Mouse (Mus musculus) neural tube, embryonic 13.5 days (tissue): ENCODE data around the gene Fgfr2. TPM values are rescaled to one million over a fixed set of nuclear protein-coding genes. Genes with fewer than 3 reads are reported as not detected.

Experiments
- ATAC-seq: fragments of 200-750 bp; cut with Nextera tagmentation; 2 replicates; pipeline ENCODE4 v1.8.0; 2017; ENCODE audit warnings: low read depth, mild to moderate bottlenecking, moderate TSS enrichment, moderate library complexity
- H3K27ac ChIP-seq: fragments of 300-500 bp; sonication (generic); replicated peaks from 2 replicates; pipeline ENCODE4 v1.5.1; 2015; ENCODE audit warnings: moderate library complexity, mild to moderate bottlenecking, inconsistent platforms
- H3K27me3 ChIP-seq: fragments of 300-500 bp; sonication (generic); 2 replicates; pipeline ENCODE4 v1.6.1; 2015; ENCODE audit warnings: mild to moderate bottlenecking, inconsistent platforms
- H3K36me3 ChIP-seq: fragments of 300-500 bp; sonication (generic); 2 replicates; pipeline ENCODE4 v1.6.1; 2015; ENCODE audit warnings: mild to moderate bottlenecking, inconsistent platforms
- H3K4me1 ChIP-seq: fragments of 300-500 bp; sonication (generic); replicated peaks from 2 replicates; pipeline ENCODE4 v1.6.1; 2015; ENCODE audit warnings: inconsistent platforms
- H3K4me2 ChIP-seq: fragments of 300-500 bp; sonication (generic); 2 replicates; pipeline ENCODE4 v1.6.1; 2015; ENCODE audit warnings: inconsistent platforms, mild to moderate bottlenecking, moderate library complexity
- H3K4me3 ChIP-seq: fragments of 300-500 bp; sonication (generic); 2 replicates; pipeline ENCODE4 v1.5.1; 2015; ENCODE audit warnings: mild to moderate bottlenecking, inconsistent platforms
- H3K9ac ChIP-seq: fragments of 300-500 bp; sonication (generic); 2 replicates; pipeline ENCODE4 v1.6.1; 2015; ENCODE audit warnings: moderate library complexity, mild to moderate bottlenecking, inconsistent platforms
- H3K9me3 ChIP-seq: fragments of 300-500 bp; sonication (generic); 2 replicates; pipeline ENCODE4 v1.6.1; 2016; ENCODE audit warnings: inconsistent platforms
- WGBS: fragments of 180-500 bp; shearing (Covaris S2); methylation state at CpG from one replicate; pipeline ENCODE4 v1.1.7; 2015; 5-methylcytosine and 5-hydroxymethylcytosine counted together
- polyA plus RNA-seq: library from polyadenylated mRNA; unstranded; fragments of >200 nt; fragmentation: Nextera tagmentation; extraction: Ambion mirVana; gene quantifications from 2 replicates; pipeline ENCODE4 v1.2.1, GENCODE M21; 2015

The Fgfr2 gene
- polyA plus RNA-seq, 1 experiment from 2014 or later, result 22.9 TPM

DNA sequence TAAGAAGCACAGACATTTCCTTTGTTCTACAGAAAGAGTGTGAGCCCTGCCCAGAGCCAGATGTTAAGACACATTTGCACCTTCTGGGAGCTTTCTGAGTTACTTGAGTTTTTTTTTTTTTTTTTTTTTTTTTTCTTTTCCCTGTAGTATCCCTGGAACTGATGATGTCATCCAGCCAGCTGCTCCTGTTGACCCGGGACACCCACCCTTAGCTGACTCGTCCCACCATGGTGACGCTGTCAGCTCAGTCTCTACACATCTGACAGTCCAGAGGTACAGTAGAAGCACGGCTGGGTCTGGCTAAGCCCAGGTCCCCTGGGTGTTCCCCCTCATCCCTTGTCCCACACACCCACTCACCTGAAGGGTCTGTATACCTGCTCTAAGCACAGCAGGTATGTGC lies 2460.3 kb downstream of the Fgfr2 start:
- 52% methylated on average over 4 of the region's 4 CpGs for WGBS
- peaks cover 5% of the 10 kb centered on the region; the same call in 1 of the 2 replicates for H3K9me3 ChIP-seq
- ATAC-seq, result no peak

DNA sequence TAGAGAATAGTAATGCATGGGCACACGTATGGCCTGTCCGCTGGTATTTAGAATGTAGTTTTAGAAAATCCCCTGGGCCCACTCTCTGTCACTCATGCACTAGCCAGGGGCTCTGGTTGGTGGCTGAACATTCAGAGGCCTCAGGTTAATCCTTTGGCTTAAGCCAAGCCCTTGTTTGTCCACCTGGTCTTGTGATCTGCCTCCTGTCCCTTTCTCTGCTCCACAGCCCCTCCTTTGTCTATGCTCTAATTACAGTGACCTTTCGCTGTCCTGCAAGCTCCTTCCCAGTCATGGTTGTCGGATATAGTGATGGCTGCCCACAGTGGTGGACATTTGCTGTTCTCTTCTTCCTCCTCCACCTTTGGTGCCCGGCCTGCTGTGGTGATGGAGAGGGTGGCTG lies 2460.9 kb downstream of the Fgfr2 start:
- H3K27ac ChIP-seq, result no peak overlapping the region
- 57% methylated on average over 5 of the region's 5 CpGs for WGBS
- H3K9ac ChIP-seq, result no peak overlapping the region

More for the DNA sequence above, 2460.3 kb downstream of the Fgfr2 start:
- H3K36me3 ChIP-seq, result 0 out of 2 replicates have a peak, but pooled peaks cover 5% of the 10 kb centered on the region
- H3K27ac ChIP-seq, result no peak overlapping the region
- no peak overlapping the region for H3K4me3 ChIP-seq
- H3K4me2 ChIP-seq, result no peak overlapping the region
- no peaks in the 10 kb centered on the region for H3K27me3 ChIP-seq
- H3K4me1 ChIP-seq, result peaks cover 10% of the 10 kb centered on the region; the same call in 1 of the 2 replicates
- H3K9ac ChIP-seq, result no peak overlapping the region

DNA sequence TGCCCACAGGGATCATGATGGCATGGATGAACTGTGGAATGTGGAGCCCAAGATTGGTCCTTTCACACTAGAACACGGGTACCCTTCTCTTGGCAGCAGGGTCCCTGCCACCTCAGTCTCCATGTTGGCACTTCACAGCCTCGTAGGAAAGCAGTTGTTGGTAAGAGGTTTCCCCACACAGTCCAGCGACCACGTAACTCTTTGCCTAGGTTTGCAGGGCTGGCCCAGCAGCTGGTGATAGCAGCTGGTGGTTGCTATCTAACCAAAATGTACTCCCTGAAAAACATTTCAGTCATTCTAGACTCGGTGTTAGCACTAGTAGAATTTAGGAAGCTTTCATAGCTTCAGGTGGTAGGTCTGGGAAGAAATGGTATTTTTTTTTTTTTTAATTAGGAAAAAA lies 2464.0 kb downstream of the Fgfr2 start:
- H3K4me1 ChIP-seq, result peaks cover 19% of the 10 kb centered on the region; the same call in 1 of the 2 replicates
- no peak overlapping the region for H3K9ac ChIP-seq
- no peak overlapping the region for H3K4me2 ChIP-seq
- 93% methylated on average over 5 of the region's 5 CpGs for WGBS
- no peaks in the 10 kb centered on the region for H3K27me3 ChIP-seq
- no peak overlapping the region for H3K4me3 ChIP-seq
- H3K9me3 ChIP-seq, result peaks cover 5% of the 10 kb centered on the region; the same call in 1 of the 2 replicates
- H3K27ac ChIP-seq, result no peak overlapping the region
- no peaks in the 10 kb centered on the region for H3K36me3 ChIP-seq
- no peak for ATAC-seq

More for the DNA sequence above, 2460.9 kb downstream of the Fgfr2 start:
- Histone ChIP-seq H3K9me3 (peaks cover 5% of the 10 kb centered on the region; the same call in 1 of the 2 replicates), H3K36me3 (0 out of 2 replicates have a peak, but pooled peaks cover 5% of the 10 kb centered on the region), H3K27me3 (no peaks in the 10 kb centered on the region), H3K4me3 (no peak overlapping the region), H3K4me2 (no peak overlapping the region), H3K4me1 (peaks cover 6% of the 10 kb centered on the region; the same call in 1 of the 2 replicates)
- no peak for ATAC-seq

DNA sequence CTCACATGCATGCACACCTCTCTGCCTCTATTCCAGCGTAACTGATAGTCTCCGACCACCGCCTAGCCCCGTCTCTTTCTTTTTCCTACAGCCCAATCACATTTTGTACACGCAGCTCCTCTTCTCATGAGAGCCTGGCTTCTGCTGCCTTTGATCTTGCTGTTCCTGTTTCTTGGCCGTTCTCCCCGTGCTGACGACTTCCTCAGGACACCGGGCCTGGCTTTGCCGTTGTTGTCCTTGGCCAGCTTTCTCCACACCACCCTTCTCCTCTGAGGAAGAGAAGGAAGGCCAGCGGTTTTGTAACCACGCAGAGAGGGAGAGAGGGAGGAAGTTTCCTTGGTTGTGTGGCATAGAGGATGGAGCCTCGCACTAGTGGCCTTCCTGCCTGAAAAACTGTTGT lies 2465.4 kb downstream of the Fgfr2 start:
- H3K27ac ChIP-seq, result no peak overlapping the region
- H3K27me3 ChIP-seq, result no peaks in the 10 kb centered on the region
- ATAC-seq, result no peak
- WGBS, result 84% methylated on average over 13 of the region's 13 CpGs
- H3K36me3 ChIP-seq, result no peaks in the 10 kb centered on the region
- no peak overlapping the region for H3K9ac ChIP-seq
- no peak overlapping the region for H3K4me3 ChIP-seq
- no peak overlapping the region for H3K4me2 ChIP-seq
- peaks cover 33% of the 10 kb centered on the region for H3K4me1 ChIP-seq
- H3K9me3 ChIP-seq, result no peaks in the 10 kb centered on the region

DNA sequence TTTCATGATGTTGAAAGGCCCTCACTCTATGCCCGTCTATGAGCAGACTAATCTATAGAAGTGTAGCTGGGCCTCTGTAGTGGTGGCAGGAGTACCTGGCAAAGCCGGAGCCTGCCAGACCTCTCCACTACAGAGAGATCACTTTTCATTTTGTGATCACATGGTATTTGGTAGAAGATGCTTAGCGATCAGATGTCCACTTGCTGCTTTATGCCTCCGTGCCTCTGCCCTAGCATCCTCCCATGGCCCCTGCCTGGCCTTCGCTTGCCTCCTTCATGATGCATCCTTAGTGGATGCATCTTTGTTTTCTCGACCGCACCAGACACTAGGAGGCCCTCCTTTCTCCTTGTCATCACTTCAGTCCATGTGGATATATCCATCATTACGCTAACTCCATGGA lies 2466.2 kb downstream of the Fgfr2 start:
- Histone ChIP-seq H3K27me3 (no peaks in the 10 kb centered on the region), H3K36me3 (no peaks in the 10 kb centered on the region), H3K4me3 (no peak overlapping the region), H3K9me3 (no peaks in the 10 kb centered on the region), H3K4me1 (peaks cover 36% of the 10 kb centered on the region), H3K27ac (no peak overlapping the region), H3K4me2 (no peak overlapping the region), H3K9ac (no peak overlapping the region)
- WGBS, result 90% methylated on average over 8 of the region's 8 CpGs
- ATAC-seq, result no peak

DNA sequence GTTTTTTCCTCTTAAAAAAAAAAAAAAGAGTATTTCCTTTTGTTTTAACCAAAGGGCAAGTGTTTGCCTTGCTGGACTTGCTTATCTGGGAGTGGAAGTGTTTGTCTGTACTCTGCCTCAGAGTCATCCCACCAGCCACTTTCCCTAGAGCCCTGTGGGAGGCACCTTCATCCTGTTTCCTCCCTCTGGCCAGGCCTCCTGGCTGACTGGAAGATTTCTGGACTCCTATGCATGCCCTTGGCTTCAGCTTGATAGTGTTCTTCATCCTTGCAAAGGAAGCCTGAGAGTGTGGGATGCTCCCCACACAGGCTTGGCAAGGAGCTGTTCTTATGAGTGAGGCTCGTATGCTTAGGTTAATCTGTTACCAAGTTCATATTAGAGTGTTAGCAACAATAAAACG lies 2468.6 kb downstream of the Fgfr2 start:
- no peak overlapping the region for H3K9ac ChIP-seq
- 83% methylated on average over 2 of the region's 2 CpGs for WGBS
- H3K4me1 ChIP-seq, result peaks cover 37% of the 10 kb centered on the region
- H3K27ac ChIP-seq, result peak overlapping the region; percentile 43
- no peaks in the 10 kb centered on the region for H3K27me3 ChIP-seq
- ATAC-seq, result no peak
- H3K4me2 ChIP-seq, result no peak overlapping the region
- H3K9me3 ChIP-seq, result no peaks in the 10 kb centered on the region
- no peaks in the 10 kb centered on the region for H3K36me3 ChIP-seq
- no peak overlapping the region for H3K4me3 ChIP-seq

DNA sequence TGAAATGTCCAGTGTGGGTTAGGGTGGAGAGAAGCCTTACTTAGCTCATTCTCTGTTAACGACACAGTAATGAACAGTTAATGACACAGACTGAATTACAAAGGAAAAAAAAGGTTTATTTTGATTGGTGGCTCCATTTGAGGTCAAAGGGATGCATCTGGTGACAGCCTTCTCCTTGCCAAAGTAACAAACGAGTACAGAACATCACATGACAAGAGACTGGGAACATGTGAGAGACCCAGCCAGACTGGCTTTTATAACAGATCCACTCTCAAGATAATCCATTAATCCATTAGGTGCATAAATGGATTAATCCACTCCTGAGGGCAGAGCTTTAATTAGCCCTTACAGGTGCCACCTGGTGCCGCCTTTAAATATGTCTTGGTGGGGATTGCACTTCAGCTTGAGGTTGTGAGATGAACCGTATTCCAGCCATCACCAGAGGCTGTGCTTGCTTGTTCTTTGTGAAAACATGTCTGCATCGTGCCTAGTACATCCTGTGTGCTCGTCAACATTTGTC lies 2470.1 kb downstream of the Fgfr2 start:
- Histone ChIP-seq H3K9ac (no peak overlapping the region), H3K27me3 (no peaks in the 10 kb centered on the region), H3K4me1 (peaks cover 52% of the 10 kb centered on the region), H3K4me2 (no peak overlapping the region), H3K36me3 (no peaks in the 10 kb centered on the region), H3K4me3 (no peak overlapping the region), H3K27ac (peak overlapping the region; percentile 43), H3K9me3 (no peaks in the 10 kb centered on the region)
- 53% methylated on average over 6 of the region's 6 CpGs for WGBS
- ATAC-seq, result 0 out of 2 replicates have a peak, but pooled peaks have one; percentile 21

DNA sequence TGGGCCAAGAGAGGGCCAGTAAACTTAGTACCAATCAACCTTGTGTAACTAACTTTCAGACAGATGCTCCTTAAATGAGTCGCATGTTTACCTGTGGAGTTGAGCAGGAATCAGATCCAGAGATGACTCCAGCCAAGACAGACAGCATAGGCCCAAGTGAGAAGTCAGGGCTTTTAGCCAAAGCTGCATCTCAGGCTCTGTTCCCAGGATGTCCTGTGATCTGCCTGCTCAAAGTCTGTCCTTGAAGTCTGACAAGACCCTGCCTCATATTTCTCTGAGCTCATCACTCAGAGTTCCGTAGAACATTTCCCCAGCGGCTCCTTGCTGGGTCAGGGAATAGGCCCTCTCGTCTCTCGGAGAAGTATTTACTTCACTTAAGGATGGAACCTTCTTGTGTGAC lies 2472.5 kb downstream of the Fgfr2 start:
- no peak overlapping the region for H3K4me3 ChIP-seq
- ATAC-seq, result no peak
- 0 out of 2 replicates have a peak, but pooled peaks cover 3% of the 10 kb centered on the region for H3K27me3 ChIP-seq
- H3K4me2 ChIP-seq, result no peak overlapping the region
- no peak overlapping the region for H3K9ac ChIP-seq
- WGBS, result 85% methylated on average over 5 of the region's 5 CpGs
- peaks cover 76% of the 10 kb centered on the region for H3K4me1 ChIP-seq
- H3K36me3 ChIP-seq, result no peaks in the 10 kb centered on the region
- no peak overlapping the region for H3K27ac ChIP-seq
- no peaks in the 10 kb centered on the region for H3K9me3 ChIP-seq

DNA sequence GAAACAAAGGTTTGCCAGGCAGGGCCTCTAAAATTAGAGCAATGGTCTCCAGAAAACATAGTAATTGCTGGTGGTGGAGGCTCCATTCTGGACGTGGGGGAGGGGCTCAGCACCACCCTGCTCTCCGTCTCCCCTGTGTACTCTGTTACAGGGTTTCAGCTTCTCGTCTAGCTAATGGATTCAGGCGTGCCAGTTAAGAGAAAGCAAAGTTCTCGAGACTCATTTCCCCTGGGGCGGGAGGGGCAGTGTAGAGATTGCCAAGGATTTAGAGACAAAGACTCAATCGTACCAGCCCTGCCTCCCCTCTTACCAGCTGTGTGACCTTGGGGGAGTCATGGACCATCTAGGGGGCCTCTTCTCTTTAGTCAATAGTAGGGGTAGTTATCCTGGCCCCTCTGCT lies 2473.9 kb downstream of the Fgfr2 start:
- no peaks in the 10 kb centered on the region for H3K36me3 ChIP-seq
- 37% methylated on average over 7 of the region's 7 CpGs for WGBS
- 0 out of 2 replicates have a peak, but pooled peaks cover 9% of the 10 kb centered on the region for H3K27me3 ChIP-seq
- 0 out of 2 replicates have a peak overlapping the region, but pooled peaks have one; percentile 46 for H3K27ac ChIP-seq
- no peak overlapping the region for H3K4me2 ChIP-seq
- H3K4me3 ChIP-seq, result no peak overlapping the region
- no peaks in the 10 kb centered on the region for H3K9me3 ChIP-seq
- H3K9ac ChIP-seq, result no peak overlapping the region
- H3K4me1 ChIP-seq, result peaks cover 69% of the 10 kb centered on the region
- no peak for ATAC-seq

DNA sequence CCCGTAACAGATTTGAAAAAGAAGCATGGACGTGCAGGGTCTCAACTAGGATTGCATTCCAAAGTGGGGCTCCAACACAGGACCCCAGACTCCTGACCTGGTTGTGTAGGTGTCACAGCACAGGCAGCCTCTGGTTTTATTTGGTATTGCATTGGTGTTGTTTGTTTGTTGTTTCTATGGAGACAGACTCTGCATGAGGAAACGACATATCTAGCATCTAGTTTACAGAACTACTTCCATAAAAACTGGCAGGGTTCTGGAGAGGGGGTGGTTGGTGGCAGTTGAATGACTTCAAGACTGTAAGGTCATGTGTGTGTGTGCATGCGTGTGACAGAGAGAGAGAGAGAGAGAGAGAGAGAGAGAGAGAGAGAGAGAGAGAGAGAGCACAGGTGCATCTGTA lies 2475.1 kb downstream of the Fgfr2 start:
- no peak overlapping the region for H3K9ac ChIP-seq
- no peak overlapping the region for H3K27ac ChIP-seq
- H3K9me3 ChIP-seq, result no peaks in the 10 kb centered on the region
- no peak overlapping the region for H3K4me3 ChIP-seq
- peak overlapping the region; percentile 97 for H3K4me2 ChIP-seq
- H3K27me3 ChIP-seq, result 0 out of 2 replicates have a peak, but pooled peaks cover 9% of the 10 kb centered on the region
- H3K36me3 ChIP-seq, result no peaks in the 10 kb centered on the region
- peaks cover 57% of the 10 kb centered on the region for H3K4me1 ChIP-seq
- WGBS, result 67% methylated on average over 4 of the region's 4 CpGs
- no peak for ATAC-seq

DNA sequence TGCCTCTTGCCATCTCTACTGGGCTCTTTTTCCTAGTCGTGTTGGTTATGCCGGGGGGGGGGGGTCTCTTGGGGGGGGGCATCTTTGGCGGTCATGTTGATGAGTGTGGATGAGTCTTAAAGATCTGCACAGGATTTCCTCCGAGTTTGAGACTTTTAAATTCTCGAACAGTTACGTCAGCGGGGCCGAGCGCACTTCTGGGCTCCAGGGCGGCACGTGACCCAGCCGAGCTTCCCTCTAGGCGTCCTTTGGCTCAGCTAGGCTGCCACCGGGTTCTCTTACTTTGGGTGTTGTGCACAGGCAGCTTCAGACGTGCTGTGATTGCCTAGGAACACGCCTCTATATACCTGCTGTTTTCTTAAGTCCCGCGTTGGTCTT lies 2476.4 kb downstream of the Fgfr2 start:
- Histone ChIP-seq H3K4me1 (peaks cover 46% of the 10 kb centered on the region), H3K4me2 (peak overlapping the region; percentile 97), H3K27me3 (0 out of 2 replicates have a peak, but pooled peaks cover 9% of the 10 kb centered on the region), H3K9ac (peak overlapping the region; percentile 76), H3K9me3 (no peaks in the 10 kb centered on the region), H3K36me3 (no peaks in the 10 kb centered on the region), H3K27ac (peak overlapping the region; percentile 86), H3K4me3 (peak overlapping the region; percentile 55)
- under 1% methylated on average over 18 of the region's 18 CpGs for WGBS
- peak; percentile 62 for ATAC-seq

DNA sequence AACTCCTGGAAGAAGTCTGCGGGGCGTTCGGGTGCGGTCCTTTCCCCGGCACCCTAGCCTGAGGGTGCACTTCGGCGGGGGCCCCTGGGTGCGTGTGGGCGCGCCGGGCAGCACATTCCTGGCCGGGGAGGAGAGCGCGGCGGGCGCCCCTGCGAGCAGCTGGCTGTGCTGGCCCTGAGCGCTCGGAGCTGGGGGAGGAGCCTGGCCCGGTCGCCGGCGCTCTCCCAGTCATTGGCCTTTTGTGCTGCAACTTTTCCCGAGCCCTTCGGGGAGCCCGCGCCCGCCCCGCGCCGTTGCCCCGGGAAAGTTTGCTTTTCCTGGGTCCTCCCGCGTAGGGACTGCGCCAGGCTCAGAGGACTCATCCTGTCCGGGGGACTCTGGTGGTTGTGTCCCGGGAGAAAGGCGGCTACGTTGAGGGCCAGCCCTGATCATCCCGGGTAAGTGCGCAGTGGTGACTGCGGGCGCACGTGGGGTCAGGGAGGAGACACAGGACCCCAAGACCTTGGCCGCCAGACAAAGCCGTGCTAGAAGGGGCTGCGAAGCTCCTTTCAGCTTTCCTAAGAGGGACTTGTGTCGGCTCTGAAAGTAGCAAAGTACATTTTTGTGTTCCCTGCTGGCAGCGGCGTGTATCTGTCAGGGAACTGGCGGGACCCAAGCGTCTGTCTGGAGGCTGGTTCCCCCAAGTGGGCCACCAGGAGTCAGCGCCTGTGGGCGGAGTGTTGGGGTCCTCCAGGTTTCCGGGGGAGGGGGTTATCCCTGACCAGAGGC lies 2477.0 kb downstream of the Fgfr2 start:
- peaks cover 46% of the 10 kb centered on the region for H3K4me1 ChIP-seq
- H3K36me3 ChIP-seq, result no peaks in the 10 kb centered on the region
- H3K9ac ChIP-seq, result peak overlapping the region; percentile 76
- peak; percentile 84 for ATAC-seq
- H3K27me3 ChIP-seq, result 0 out of 2 replicates have a peak, but pooled peaks cover 9% of the 10 kb centered on the region
- H3K27ac ChIP-seq, result peak overlapping the region; percentile 86
- H3K9me3 ChIP-seq, result no peaks in the 10 kb centered on the region
- whole genome bisulfite sequencing, result under 1% methylated on average over 50 of the region's 55 CpGs
- peak overlapping the region; percentile 97 for H3K4me2 ChIP-seq
- H3K4me3 ChIP-seq, result peak overlapping the region; percentile 55
